Mouse (Mus musculus) stomach, postnatal 0 days (tissue): ENCODE results near the gene Atat1.

Source experiments
- CTCF ChIP-seq: IDR thresholded peaks from 2 replicates; pipeline ENCODE4 v1.5.1; 2016; ENCODE audit warnings: antibody characterized with exemption, low read depth, mild to moderate bottlenecking, moderate library complexity
- EP300 ChIP-seq: optimal IDR thresholded peaks from 2 replicates; pipeline ENCODE3; 2016; ENCODE audit warnings: antibody characterized with exemption

DNA sequence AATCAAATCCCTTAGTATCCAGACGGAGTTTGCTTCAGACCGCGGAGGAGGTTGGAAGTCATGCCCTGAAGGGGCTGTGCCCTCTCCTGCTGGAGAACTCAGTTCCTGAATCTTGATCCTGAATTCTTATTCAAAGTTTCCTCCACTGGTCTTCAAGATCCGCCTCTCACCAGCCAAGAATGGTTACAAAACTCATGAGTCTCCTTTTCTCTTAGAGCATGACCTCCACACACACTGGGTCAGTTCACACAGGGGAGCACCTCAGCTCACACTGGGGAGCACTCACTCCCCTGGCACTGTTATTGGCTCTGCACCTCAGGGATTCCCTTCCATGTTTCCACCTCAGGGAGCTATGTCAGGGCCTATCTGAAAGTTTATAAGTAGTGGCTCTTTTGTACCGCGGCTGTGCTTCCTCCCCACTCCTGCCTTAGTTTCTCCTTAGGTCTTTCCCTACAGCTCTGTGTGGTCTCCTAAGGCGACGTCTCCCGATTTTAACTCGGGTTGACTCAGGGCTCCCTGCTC lies 45.0 kb downstream of the Atat1 start:
- TF ChIP-seq EP300, result no peak
- TF ChIP-seq CTCF, result no peak
